Mouse (Mus musculus) layer of hippocampus, adult 2 months (tissue): ENCODE data around the gene Nav2. TPM values are rescaled to one million over a fixed set of nuclear protein-coding genes. Genes with fewer than 3 reads are reported as not detected.

Experiments used
- DNase-seq, 2 experiments: peaks; one replicate each; pipeline ENCODE4 v3.0.0; 2022; ENCODE audit warnings: low spot score in 2 of 2
- H3K27ac ChIP-seq: fragments of 200-600 bp; 2 replicates; pipeline ENCODE4 v1.8.1; 2022
- H3K4me3 ChIP-seq: fragments of 200-600 bp; 2 replicates; pipeline ENCODE4 v1.8.1; 2022; ENCODE audit warnings: mild to moderate bottlenecking
- CTCF ChIP-seq: fragments of 200-600 bp; conservative IDR thresholded peaks from 2 replicates; pipeline ENCODE4 v1.8.1; 2022; ENCODE audit warnings: antibody characterized with exemption, mild to moderate bottlenecking, moderate library complexity
- total RNA-seq, 2 experiments: library from RNA; stranded (reverse); gene quantifications; 2 replicates each; pipeline ENCODE4 v1.2.3; 2021

Gene Nav2
- total RNA-seq, 2 experiments from 2014 or later = 84.8 to 106 TPM

GRCm38 (mm10) chr7:48923620-48924019 is 15.1 kb downstream of the Nav2 start:
- Histone ChIP-seq H3K27ac (no peak overlapping the region), H3K4me3 (no peak overlapping the region)
- TF ChIP-seq CTCF = no peak
- no peak for DNase-seq

DNA sequence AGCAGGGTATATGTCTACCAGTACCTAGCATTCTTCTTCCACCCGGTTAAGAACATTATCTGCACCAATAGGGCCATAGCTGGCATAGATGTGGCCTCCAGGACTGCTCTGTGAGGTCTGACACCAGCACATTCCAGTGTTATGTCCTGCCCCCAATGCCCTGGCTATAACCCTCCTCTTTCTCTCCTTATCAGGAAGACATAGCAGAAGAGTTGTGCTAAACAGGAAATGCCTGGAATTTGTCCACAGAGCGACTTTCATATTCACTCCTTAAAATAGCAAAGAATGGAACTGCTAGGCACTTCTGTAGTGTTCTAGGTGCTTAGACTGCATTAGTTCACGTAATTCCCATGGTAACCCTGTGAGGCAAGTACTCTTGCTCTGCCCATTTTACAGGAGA is 16.7 kb downstream of the Nav2 start:
- no peak for TF ChIP-seq CTCF
- no peak overlapping the region for H3K27ac ChIP-seq
- no peak for DNase-seq
- no peak overlapping the region for H3K4me3 ChIP-seq

- peak; percentile 44 to 77 for DNase-seq
- TF ChIP-seq CTCF = peak; percentile 88
- Histone ChIP-seq H3K4me3 (no peak overlapping the region), H3K27ac (no peak overlapping the region)
These were observed 19.8 kb downstream of the Nav2 start for GRCm38 (mm10) chr7:48928364-48928763.

DNA sequence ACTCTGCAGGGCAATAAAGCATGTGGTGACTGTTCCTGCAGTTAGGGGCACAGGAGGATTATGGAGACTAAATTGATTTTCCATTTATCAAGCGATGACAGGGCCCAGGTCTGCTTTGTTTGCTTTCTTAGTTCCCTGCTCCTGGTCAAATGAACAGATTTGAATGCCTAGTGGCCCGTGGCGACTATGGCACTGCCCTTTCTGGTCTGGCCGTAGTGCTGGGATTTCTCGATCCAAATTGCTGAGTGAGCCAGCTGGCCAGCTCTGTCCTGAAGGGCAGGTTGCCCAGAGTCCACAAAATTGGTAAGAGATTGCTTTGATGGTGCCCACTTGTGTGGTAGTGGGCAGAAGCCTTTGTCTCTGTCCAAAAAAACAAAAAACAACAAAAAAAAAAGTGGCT is 21.9 kb downstream of the Nav2 start:
- TF ChIP-seq CTCF = no peak; the same call in 1 of the 2 replicates
- Histone ChIP-seq H3K27ac (no peak overlapping the region), H3K4me3 (no peak overlapping the region)
- DNase-seq = peak; percentile 42 to 44

DNA sequence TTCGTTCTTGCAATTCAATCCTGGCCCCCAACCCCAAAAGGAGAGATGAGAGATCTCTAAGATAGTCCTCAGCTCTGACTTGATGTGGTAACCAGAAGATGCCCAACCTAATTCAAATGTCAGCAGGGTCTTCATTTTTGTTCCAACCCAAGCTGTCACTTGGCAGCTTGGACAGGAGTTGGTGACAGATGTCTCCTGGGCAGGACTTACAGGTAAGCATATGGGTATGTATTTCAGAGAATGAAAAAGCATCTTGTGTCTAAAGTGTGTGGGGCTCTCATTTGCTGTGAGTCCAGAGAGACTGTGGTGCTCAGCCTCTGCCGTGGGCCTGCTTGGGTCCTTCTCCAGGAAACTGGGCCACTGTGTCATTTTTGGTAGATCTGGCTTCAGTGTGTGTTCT is 23.6 kb downstream of the Nav2 start:
- no peak for DNase-seq
- H3K4me3 ChIP-seq = no peak overlapping the region
- no peak overlapping the region for H3K27ac ChIP-seq
- TF ChIP-seq CTCF = no peak

- no peak for DNase-seq
- no peak overlapping the region for H3K4me3 ChIP-seq
- TF ChIP-seq CTCF = no peak
- H3K27ac ChIP-seq = no peak overlapping the region
These were observed 26.3 kb downstream of the Nav2 start for GRCm38 (mm10) chr7:48934816-48935215.

DNA sequence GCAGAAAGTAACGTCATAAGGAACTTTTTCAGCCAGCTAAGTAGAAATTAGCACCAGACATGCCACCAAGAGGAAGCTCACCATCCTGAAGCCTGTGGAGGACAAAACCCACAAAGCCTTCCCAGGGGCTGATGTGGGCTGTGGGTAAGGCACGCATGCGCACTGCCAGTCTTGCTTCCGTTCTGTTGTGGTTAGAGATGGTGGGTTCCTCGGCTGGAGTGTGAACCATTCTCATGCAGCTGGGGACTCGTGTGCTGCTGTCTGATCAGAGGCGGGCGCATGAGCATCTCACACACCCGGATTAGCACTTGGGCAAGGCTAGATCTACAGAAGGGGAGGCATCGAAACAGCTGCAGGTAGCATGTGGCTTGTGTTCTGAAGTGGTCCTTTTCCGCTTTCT is 29.0 kb downstream of the Nav2 start:
- Histone ChIP-seq H3K4me3 (no peak overlapping the region), H3K27ac (no peak overlapping the region)
- no peak for TF ChIP-seq CTCF
- DNase-seq = no peak

DNA sequence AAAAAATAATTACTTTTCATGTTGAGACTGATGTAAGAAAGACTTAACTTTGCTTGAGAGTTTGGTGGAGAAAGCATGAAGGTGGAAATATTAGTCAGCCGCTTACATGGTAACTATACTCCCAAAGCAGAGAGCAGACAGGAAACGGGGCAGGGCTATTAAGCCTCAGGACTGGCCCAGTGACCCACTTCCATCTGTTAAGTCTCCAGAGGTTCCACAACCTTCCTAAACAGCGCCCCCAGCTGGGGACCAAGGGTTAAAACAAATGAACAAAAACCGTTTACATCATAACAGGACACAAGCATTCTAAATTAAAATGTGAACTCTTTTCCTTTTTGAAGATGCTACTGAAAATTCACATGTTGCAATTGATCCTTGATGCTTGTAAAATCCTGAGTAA is 29.7 kb downstream of the Nav2 start:
- peak; percentile 70 for TF ChIP-seq CTCF
- no peak overlapping the region for H3K27ac ChIP-seq
- H3K4me3 ChIP-seq = no peak overlapping the region
- DNase-seq = peak in 1 of 2 experiments; percentile 21

DNA sequence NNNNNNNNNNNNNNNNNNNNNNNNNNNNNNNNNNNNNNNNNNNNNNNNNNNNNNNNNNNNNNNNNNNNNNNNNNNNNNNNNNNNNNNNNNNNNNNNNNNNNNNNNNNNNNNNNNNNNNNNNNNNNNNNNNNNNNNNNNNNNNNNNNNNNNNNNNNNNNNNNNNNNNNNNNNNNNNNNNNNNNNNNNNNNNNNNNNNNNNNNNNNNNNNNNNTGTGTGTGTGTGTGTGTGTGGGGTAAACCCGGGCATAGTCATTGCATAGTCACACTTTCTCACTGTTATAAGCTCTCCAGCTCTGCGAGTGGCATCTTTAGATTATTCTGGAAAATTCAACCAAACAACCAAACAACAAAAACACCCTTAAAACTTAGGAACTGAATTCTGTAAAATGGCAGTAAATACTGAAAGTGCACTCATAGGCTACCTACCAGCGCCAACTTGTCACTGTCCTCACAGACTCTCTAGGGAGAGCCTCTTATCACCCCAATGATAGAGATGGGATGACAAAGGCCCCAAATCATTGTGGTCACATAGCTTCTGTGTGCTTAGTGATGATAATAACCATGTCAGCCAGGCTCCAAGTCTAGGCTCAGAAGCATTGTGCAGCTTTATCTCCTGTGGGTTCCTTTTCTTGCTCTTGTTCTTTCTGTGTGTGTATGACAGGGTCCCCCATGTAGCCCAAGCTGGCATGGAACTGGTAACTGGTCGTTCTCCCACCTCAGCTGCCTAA is 40.0 kb downstream of the Nav2 start:
- H3K4me3 ChIP-seq = no peak overlapping the region
- no peak for TF ChIP-seq CTCF
- DNase-seq = no peak
- no peak overlapping the region for H3K27ac ChIP-seq

- TF ChIP-seq CTCF = no peak
These were observed 46.0 kb downstream of the Nav2 start for GRCm38 (mm10) chr7:48954501-48954900.

DNA sequence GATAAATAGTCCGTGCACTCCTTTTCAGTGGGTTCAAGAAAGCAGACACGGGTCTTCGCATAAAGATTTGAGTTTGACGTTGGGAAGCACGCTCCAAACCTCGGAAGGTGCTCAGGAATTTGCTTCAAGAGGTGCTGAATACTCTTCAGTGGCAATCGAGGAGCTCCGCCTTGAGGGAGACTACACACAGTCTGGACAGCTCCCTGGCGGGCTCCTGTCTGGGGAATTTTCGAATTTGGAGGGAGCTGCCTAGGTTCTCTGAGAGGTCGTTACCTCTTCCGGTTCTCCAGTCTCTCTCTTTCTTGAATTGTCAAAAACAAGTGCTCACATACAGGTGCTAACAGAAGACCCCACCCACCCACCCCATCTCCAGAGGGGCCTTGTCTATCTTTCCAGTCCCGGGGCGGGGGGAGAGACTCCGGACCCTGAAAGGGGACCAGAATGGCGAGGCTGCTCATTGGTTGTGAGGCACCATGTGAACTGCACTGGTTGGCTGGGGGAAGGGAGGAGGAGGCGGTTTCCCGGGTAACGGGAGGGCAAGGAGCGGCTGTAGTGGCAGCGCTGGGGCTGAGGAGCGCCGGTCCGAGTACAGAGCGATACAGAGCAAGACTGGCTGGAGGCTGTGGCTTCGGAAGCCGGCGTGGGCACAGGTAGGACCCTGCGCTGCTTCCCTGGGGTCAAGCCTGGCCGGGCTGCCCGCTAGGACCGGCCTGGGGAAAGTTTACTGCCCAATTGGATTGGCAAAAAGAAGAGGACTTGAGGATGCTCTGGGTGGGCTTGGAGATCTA is 50.2 kb downstream of the Nav2 start:
- Histone ChIP-seq H3K4me3 (peak overlapping the region; percentile 71), H3K27ac (peak overlapping the region; percentile 75; the same call in 1 of the 2 replicates)
- TF ChIP-seq CTCF = no peak
- DNase-seq = peak; percentile 90 to 93

More at GRCm38 (mm10) chr7:48954501-48954900, 46.0 kb downstream of the Nav2 start:
- no peak overlapping the region for H3K27ac ChIP-seq
- no peak for DNase-seq
- no peak overlapping the region for H3K4me3 ChIP-seq

GRCm38 (mm10) chr7:48959316-48959661 is 50.8 kb downstream of the Nav2 start:
- Histone ChIP-seq H3K27ac (peak overlapping the region; percentile 75; the same call in 1 of the 2 replicates), H3K4me3 (peak overlapping the region; percentile 71)
- no peak for DNase-seq
- TF ChIP-seq CTCF = no peak

- Histone ChIP-seq H3K27ac (no peak overlapping the region), H3K4me3 (no peak overlapping the region; the same call in 1 of the 2 replicates)
- no peak for TF ChIP-seq CTCF
- no peak for DNase-seq
These were observed 51.6 kb downstream of the Nav2 start for GRCm38 (mm10) chr7:48960152-48960551.

- TF ChIP-seq CTCF = no peak
- no peak for DNase-seq
- Histone ChIP-seq H3K27ac (no peak overlapping the region), H3K4me3 (no peak overlapping the region)
These were observed 53.0 kb downstream of the Nav2 start for GRCm38 (mm10) chr7:48961501-48961900.
